ENCODE assay signal across 13 mouse cellular contexts in the genomic region with DNA sequence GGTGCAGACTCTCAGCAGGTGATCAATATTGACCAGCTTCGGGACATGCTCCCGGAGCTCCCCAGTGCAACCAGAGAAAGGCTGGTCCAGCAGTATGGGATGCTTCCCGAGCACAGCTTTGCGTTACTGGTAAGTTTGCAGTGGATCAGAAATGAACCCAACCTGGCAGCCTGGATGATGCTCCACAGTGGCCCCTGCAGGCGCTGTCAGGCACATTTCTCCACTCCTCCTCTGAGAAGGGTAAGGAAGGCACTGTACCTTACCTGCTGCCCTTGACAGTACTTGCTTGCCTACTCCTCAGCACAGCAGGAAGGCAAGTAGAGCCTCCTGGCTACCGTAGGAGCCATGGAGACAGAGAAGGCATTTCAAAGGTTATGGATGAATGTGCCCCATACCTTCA. TPM values are rescaled to one million over a fixed set of nuclear protein-coding genes. Genes with fewer than 3 reads are reported as not detected.
DNase-seq lines count a peak whose midpoint lies in the region; ATAC-seq and TF ChIP-seq lines count a peak whose summit lies in the region.
"Had no signal": no experiment of that assay in that cellular context is flagged by ENCODE, and none has a peak within 500 bp of the region (broad histone marks: within the 10 kb centered on the region; RNA-seq: fewer than 3 reads in every experiment).

No protein-coding gene starts in this region.

- H3K4me2 ChIP-seq in midbrain, postnatal 0 days (ENCODE audit: low read depth, low read length, poor library complexity, severe bottlenecking) = no peak overlapping the region
- H3K4me2 ChIP-seq: embryonic facial prominence, embryonic 13.5 days; heart, embryonic 13.5 days; liver, embryonic 15.5 days; midbrain, embryonic 12.5 days; neural tube, embryonic 12.5 days had no signal

- H3K27ac ChIP-seq in midbrain, postnatal 0 days (ENCODE audit: low read depth, low read length) = no peak overlapping the region
- H3K27ac ChIP-seq in midbrain, embryonic 10.5 days (replicated peaks) = no peak overlapping the region
- H3K27ac ChIP-seq: embryonic facial prominence, embryonic 13.5 days; heart, embryonic 13.5 days; liver, embryonic 15.5 days; midbrain, embryonic 12.5 days; neural tube, embryonic 12.5 days had no signal

- no peaks in the 10 kb centered on the region for H3K36me3 ChIP-seq in midbrain, postnatal 0 days (ENCODE audit: insufficient read depth, low read length)
- H3K36me3 ChIP-seq in midbrain, embryonic 10.5 days = peaks cover 38% of the 10 kb centered on the region

- no peaks in the 10 kb centered on the region for H3K4me1 ChIP-seq in midbrain, postnatal 0 days (ENCODE audit: insufficient read depth, low read length)
- no peaks in the 10 kb centered on the region for H3K4me1 ChIP-seq in midbrain, embryonic 10.5 days
- H3K4me1 ChIP-seq: embryonic facial prominence, embryonic 13.5 days; heart, embryonic 13.5 days; liver, embryonic 15.5 days; midbrain, embryonic 12.5 days; neural tube, embryonic 12.5 days had no signal

- 77% methylated on average over 6 of the region's 6 CpGs for WGBS in midbrain, postnatal 0 days
- 86% methylated on average over 6 of the region's 6 CpGs for WGBS in midbrain, embryonic 10.5 days

- H3K9ac ChIP-seq in midbrain, postnatal 0 days (replicated peaks; ENCODE audit: low read length, poor library complexity, severe bottlenecking) = no peak overlapping the region
- H3K9ac ChIP-seq: embryonic facial prominence, embryonic 13.5 days; heart, embryonic 13.5 days; liver, embryonic 15.5 days; midbrain, embryonic 12.5 days; neural tube, embryonic 12.5 days had no signal

- no peak overlapping the region for H3K4me3 ChIP-seq in midbrain, postnatal 0 days (ENCODE audit: low read depth, low read length)
- H3K4me3 ChIP-seq in midbrain, embryonic 10.5 days = no peak overlapping the region
- H3K4me3 ChIP-seq: embryonic facial prominence, embryonic 13.5 days; heart, embryonic 13.5 days; liver, embryonic 15.5 days; midbrain, embryonic 12.5 days; neural tube, embryonic 12.5 days had no signal

- TF ChIP-seq CTCF in midbrain, postnatal 0 days (IDR thresholded peaks at IDR 0.05) = peak; percentile 27; the same call in 1 of the 2 replicates

- peak; percentile 76 for ATAC-seq in frontal cortex, adult (ENCODE audit: low TSS enrichment)
- no peak for ATAC-seq in midbrain, postnatal 0 days (ENCODE audit: low FRiP score)

- DNase-seq in frontal cortex, postnatal 25 days (ENCODE audit: low spot score in 2 of 2) = no peak
- DNase-seq in midbrain, postnatal 0 days (ENCODE audit: low spot score) = no peak
- no peak for DNase-seq in midbrain, embryonic 10.5 days (ENCODE audit: low spot score)
- DNase-seq in cerebellum, adult 18-20 months = peak; percentile 54 to 61
- peak; percentile 10 for DNase-seq in lung, postnatal 36 days
- DNase-seq in frontal cortex, adult 2 months (ENCODE audit: extremely low spot score in 1 of 2, low spot score in 1 of 2) = no peak
- DNase-seq in layer of hippocampus, adult 11-12 months (ENCODE audit: low spot score) = no peak

- H3K9me3 ChIP-seq in midbrain, postnatal 0 days (ENCODE audit: low read length) = no peaks in the 10 kb centered on the region
- no peaks in the 10 kb centered on the region for H3K9me3 ChIP-seq in midbrain, embryonic 10.5 days (replicated peaks)
- H3K9me3 ChIP-seq: embryonic facial prominence, embryonic 13.5 days; heart, embryonic 13.5 days; liver, embryonic 15.5 days; midbrain, embryonic 12.5 days; neural tube, embryonic 12.5 days had no signal

- H3K27me3 ChIP-seq in midbrain, postnatal 0 days (ENCODE audit: insufficient read depth, low read length) = no peaks in the 10 kb centered on the region
- H3K27me3 ChIP-seq in midbrain, embryonic 10.5 days (ENCODE audit: low read depth, poor library complexity, severe bottlenecking) = no peaks in the 10 kb centered on the region
- H3K27me3 ChIP-seq: embryonic facial prominence, embryonic 13.5 days; heart, embryonic 13.5 days; liver, embryonic 15.5 days; midbrain, embryonic 12.5 days; neural tube, embryonic 12.5 days had no signal

RNA-seq across cellular contexts. Expression of a gene that starts 45.0 kb away (rescaled TPM):
- total RNA-seq in midbrain, postnatal 0 days (2014; rRNA removed) = 36.9 and 39.4 TPM in 2 replicates
- polyA plus RNA-seq in midbrain, postnatal 0 days (2015; fragmentation: Nextera tagmentation; extraction: Ambion mirVana) = 21.7 and 22.2 TPM in 2 replicates
- polyA plus RNA-seq in midbrain, embryonic 10.5 days (2016; fragmentation: Nextera tagmentation; extraction: Ambion mirVana) = 26.0 and 29.5 TPM in 2 replicates
- polyA plus RNA-seq in frontal cortex, adult 2 months (2012; rRNA removed) = 14.6 and 16.6 TPM in 2 replicates

Comparison
In these comparisons a context has a peak if more than half of its experiments do, and no peak if none do; other contexts are left out.
1. DNase-seq: peak in cerebellum, adult 18-20 months (2 of 2) and lung, postnatal 36 days (single experiment); none in frontal cortex, postnatal 25 days (0 of 2), midbrain, postnatal 0 days (single experiment), midbrain, embryonic 10.5 days (single experiment), frontal cortex, adult 2 months (0 of 2) and layer of hippocampus, adult 11-12 months (single experiment).